Mouse (Mus musculus) forebrain, embryonic 11.5 days (tissue): ENCODE results near the gene Tbccd1. TPM values are rescaled to one million over a fixed set of nuclear protein-coding genes. Genes with fewer than 3 reads are reported as not detected.

Source experiments
- ATAC-seq: fragments of 200-750 bp; cut with Nextera tagmentation; replicated peaks from 2 replicates; pipeline ENCODE4 v1.8.0; 2017; ENCODE audit warnings: moderate TSS enrichment; ENCODE audit not compliant: low FRiP score
- DNase-seq: peaks from one replicate; pipeline ENCODE4 v3.0.0-alpha.2; 2017; ENCODE audit warnings: low spot score
- H3K27ac ChIP-seq: fragments of 300-500 bp; sonication (generic); 2 replicates; pipeline ENCODE4 v1.5.1; 2014; ENCODE audit warnings: low read depth, low read length
- H3K27me3 ChIP-seq: fragments of 300-500 bp; sonication (generic); 2 replicates; pipeline ENCODE4 v1.6.1; 2014; ENCODE audit warnings: mild to moderate bottlenecking, low read length, mixed read lengths; ENCODE audit not compliant: control insufficient read depth, insufficient read depth
- H3K36me3 ChIP-seq: fragments of 300-500 bp; sonication (generic); 2 replicates; pipeline ENCODE4 v1.6.1; 2014; ENCODE audit warnings: mild to moderate bottlenecking, low read length, moderate library complexity, mixed read lengths; ENCODE audit not compliant: control insufficient read depth, insufficient read depth
- H3K4me1 ChIP-seq: fragments of 300-500 bp; sonication (generic); replicated peaks from 2 replicates; pipeline ENCODE4 v1.6.1; 2014; ENCODE audit warnings: low read length, mixed read lengths; ENCODE audit not compliant: control insufficient read depth, insufficient read depth
- H3K4me2 ChIP-seq: fragments of 300-500 bp; sonication (generic); 2 replicates; pipeline ENCODE4 v1.6.1; 2014; ENCODE audit warnings: low read depth, mild to moderate bottlenecking, low read length, moderate library complexity, mixed read lengths; ENCODE audit not compliant: severe bottlenecking
- H3K4me3 ChIP-seq: fragments of 300-500 bp; sonication (generic); 2 replicates; pipeline ENCODE4 v1.5.1; 2014; ENCODE audit warnings: low read depth, low read length
- H3K9ac ChIP-seq: fragments of 300-500 bp; sonication (generic); 2 replicates; pipeline ENCODE4 v1.6.1; 2014; ENCODE audit warnings: low read length
- H3K9me3 ChIP-seq: fragments of 300-500 bp; sonication (generic); 2 replicates; pipeline ENCODE4 v1.6.1; 2016; ENCODE audit warnings: low read length, mixed read lengths; ENCODE audit not compliant: control insufficient read depth
- WGBS: fragments of 180-500 bp; shearing (Covaris S2); extraction: QIAGEN DNeasy Blood & Tissue Kit; methylation state at CpG from one replicate; pipeline ENCODE4 v1.1.7; 2014; 5-methylcytosine and 5-hydroxymethylcytosine counted together
- polyA plus RNA-seq: library from polyadenylated mRNA; unstranded; fragments of >200 nt; fragmentation: Nextera tagmentation; extraction: Ambion mirVana; gene quantifications from 2 replicates; pipeline ENCODE4 v1.2.1, GENCODE M21; 2014

The Tbccd1 gene
- polyA plus RNA-seq, 1 experiment from 2014 or later, result 37.0 TPM

- WGBS, result 90% methylated on average over 4 of the region's 4 CpGs
- Histone ChIP-seq H3K27ac (no peak overlapping the region), H3K4me3 (no peak overlapping the region), H3K27me3 (no peaks in the 10 kb centered on the region), H3K9me3 (no peaks in the 10 kb centered on the region), H3K4me1 (0 out of 2 replicates have a peak, but pooled peaks cover 2% of the 10 kb centered on the region), H3K9ac (no peak overlapping the region), H3K4me2 (no peak overlapping the region), H3K36me3 (no peaks in the 10 kb centered on the region)
- no peak for DNase-seq
- no peak for ATAC-seq
Measured at GRCm38 (mm10) chr16:22845481-22845880, 12.0 kb downstream of the Tbccd1 start.

DNA sequence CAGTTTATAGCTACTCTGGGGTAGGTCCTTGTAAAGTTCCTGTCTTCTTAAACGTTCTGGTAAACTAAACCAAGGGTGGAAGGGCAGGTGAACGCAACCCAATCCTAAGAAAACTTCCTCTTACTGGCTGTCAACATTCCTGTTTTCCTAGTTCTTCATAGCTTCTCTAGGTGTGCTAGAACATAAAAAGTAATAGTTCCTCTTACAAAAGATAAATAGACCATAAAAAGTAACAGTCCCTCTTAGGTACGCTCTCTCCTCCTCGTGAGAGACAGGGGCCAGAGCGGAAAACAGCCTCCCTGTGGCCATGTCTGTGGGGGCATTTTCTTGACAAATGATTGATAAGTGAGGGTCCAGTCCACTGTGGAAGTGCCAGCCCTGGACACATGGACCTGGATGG, 12.6 kb downstream of the Tbccd1 start:
- no peaks in the 10 kb centered on the region for H3K27me3 ChIP-seq
- H3K4me2 ChIP-seq, result peak overlapping the region; percentile 79; the same call in 1 of the 2 replicates
- no peak for DNase-seq
- H3K27ac ChIP-seq, result no peak overlapping the region
- H3K36me3 ChIP-seq, result no peaks in the 10 kb centered on the region
- no peak for ATAC-seq
- 0 out of 2 replicates have a peak, but pooled peaks cover 2% of the 10 kb centered on the region for H3K4me1 ChIP-seq
- H3K4me3 ChIP-seq, result peak overlapping the region; percentile 43; the same call in 1 of the 2 replicates
- no peaks in the 10 kb centered on the region for H3K9me3 ChIP-seq
- peak overlapping the region; percentile 70; the same call in 1 of the 2 replicates for H3K9ac ChIP-seq
- WGBS, result 78% methylated on average over 5 of the region's 5 CpGs

- Histone ChIP-seq H3K27ac (no peak overlapping the region), H3K4me2 (peak overlapping the region; percentile 79), H3K9ac (peak overlapping the region; percentile 70), H3K4me3 (peak overlapping the region; percentile 43), H3K9me3 (no peaks in the 10 kb centered on the region), H3K4me1 (0 out of 2 replicates have a peak, but pooled peaks cover 2% of the 10 kb centered on the region), H3K36me3 (no peaks in the 10 kb centered on the region), H3K27me3 (no peaks in the 10 kb centered on the region)
- ATAC-seq (peak; percentile 95), DNase-seq (peak; percentile 91)
- 9% methylated on average over 26 of the region's 26 CpGs for WGBS
Measured at GRCm38 (mm10) chr16:22844061-22844801, 13.2 kb downstream of the Tbccd1 start.

GRCm38 (mm10) chr16:22842871-22843270, 14.6 kb downstream of the Tbccd1 start:
- Histone ChIP-seq H3K4me3 (no peak overlapping the region), H3K36me3 (no peaks in the 10 kb centered on the region), H3K27ac (no peak overlapping the region), H3K4me1 (0 out of 2 replicates have a peak, but pooled peaks cover 2% of the 10 kb centered on the region), H3K9ac (no peak overlapping the region), H3K4me2 (no peak overlapping the region), H3K27me3 (no peaks in the 10 kb centered on the region), H3K9me3 (no peaks in the 10 kb centered on the region)
- WGBS, result 92% methylated on average over 5 of the region's 5 CpGs
- no peak for DNase-seq
- ATAC-seq, result no peak

DNA sequence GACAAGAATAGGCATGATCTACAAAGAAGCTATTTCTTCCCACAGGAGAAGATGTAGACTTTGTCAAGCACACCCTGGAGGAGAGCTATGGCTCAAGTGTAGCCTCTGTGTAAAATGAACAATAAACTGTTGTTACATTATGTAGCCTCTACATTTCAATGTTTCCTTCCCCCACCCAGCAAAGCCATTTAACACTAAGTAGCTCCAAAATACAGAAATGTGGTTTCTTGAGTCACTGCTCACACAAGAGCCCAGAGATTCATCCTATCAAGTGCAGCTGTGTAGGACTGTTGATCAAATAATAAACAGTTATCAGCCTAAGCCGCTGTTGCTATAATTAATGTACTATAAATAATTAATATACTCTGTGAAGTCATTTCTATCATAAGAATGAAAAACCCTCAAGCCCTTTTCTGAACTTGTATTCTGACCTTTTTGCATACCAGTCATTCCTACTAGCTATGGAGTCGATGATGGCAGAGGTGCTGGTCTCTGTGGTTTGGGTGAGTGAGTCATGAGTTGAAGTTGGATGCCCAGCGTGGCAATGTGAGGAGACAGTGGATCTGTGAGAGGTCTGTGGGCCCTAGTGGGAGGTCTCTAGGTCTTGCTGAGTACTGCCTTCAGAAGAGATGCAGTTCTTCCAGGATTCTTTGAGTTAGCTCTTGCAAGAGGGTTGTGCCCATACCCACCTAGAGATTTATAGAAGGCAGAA, 18.2 kb downstream of the Tbccd1 start:
- Histone ChIP-seq H3K4me1 (0 out of 2 replicates have a peak, but pooled peaks cover 2% of the 10 kb centered on the region), H3K9ac (no peak overlapping the region), H3K36me3 (no peaks in the 10 kb centered on the region), H3K27me3 (no peaks in the 10 kb centered on the region), H3K4me3 (no peak overlapping the region), H3K27ac (no peak overlapping the region), H3K4me2 (no peak overlapping the region), H3K9me3 (no peaks in the 10 kb centered on the region)
- DNase-seq (no peak), ATAC-seq (no peak)
- 87% methylated on average over 3 of the region's 3 CpGs for WGBS

DNA sequence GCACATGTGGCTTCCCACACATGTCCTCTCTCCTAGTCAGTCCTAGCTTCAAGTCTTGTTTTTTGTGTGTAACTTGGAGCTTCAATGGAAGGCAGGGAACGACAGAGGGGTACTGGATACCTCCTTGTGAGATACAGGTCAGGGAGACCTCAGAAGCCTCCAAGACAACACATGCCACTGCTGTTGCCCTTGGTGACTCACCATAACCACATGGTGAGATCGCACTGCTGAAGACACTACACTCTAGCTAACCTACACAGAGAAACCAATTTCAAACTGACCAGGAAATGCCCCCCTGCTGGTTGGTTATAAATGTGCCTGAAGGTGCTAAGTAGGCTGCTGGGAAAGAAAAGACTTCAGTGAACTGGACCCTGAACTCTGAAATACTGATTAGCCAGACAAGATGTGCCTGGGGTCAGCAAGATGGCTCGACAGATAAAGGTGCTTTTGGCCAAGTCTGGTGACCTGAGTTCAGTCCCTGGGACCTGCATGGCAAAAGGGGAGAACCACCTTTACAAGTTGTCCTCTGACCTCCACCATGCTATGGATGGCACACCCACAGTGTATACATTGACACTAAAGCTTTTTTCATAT, 24.4 kb downstream of the Tbccd1 start:
- Histone ChIP-seq H3K4me3 (no peak overlapping the region), H3K36me3 (no peaks in the 10 kb centered on the region), H3K27ac (no peak overlapping the region), H3K27me3 (no peaks in the 10 kb centered on the region), H3K9ac (no peak overlapping the region), H3K4me2 (no peak overlapping the region), H3K9me3 (no peaks in the 10 kb centered on the region), H3K4me1 (no peaks in the 10 kb centered on the region)
- ATAC-seq (no peak), DNase-seq (no peak)
- 92% methylated on average over 3 of the region's 3 CpGs for WGBS

GRCm38 (mm10) chr16:22820731-22821130, 36.7 kb downstream of the Tbccd1 start:
- DNase-seq, result no peak
- no peaks in the 10 kb centered on the region for H3K36me3 ChIP-seq
- no peaks in the 10 kb centered on the region for H3K9me3 ChIP-seq
- H3K4me2 ChIP-seq, result no peak overlapping the region
- no peaks in the 10 kb centered on the region for H3K27me3 ChIP-seq
- 63% methylated on average over 8 of the region's 8 CpGs for WGBS
- H3K9ac ChIP-seq, result no peak overlapping the region
- ATAC-seq, result no peak
- no peak overlapping the region for H3K4me3 ChIP-seq
- no peaks in the 10 kb centered on the region for H3K4me1 ChIP-seq
- H3K27ac ChIP-seq, result no peak overlapping the region

- ATAC-seq (no peak), DNase-seq (no peak)
- 67% methylated on average over 2 of the region's 2 CpGs for WGBS
- H3K4me1 ChIP-seq, result no peaks in the 10 kb centered on the region
- no peak within 1 kb of the TSS for H3K27ac ChIP-seq
- H3K4me2 ChIP-seq, result no peak within 1 kb of the TSS
- no peak within 1 kb of the TSS for H3K4me3 ChIP-seq
- H3K27me3 ChIP-seq, result no peaks in the 10 kb centered on the region
- H3K36me3 ChIP-seq, result no peaks in the 10 kb centered on the region
- no peak within 1 kb of the TSS for H3K9ac ChIP-seq
- no peaks in the 10 kb centered on the region for H3K9me3 ChIP-seq
Measured at GRCm38 (mm10) chr16:22811477-22811876, 46.0 kb downstream of the Tbccd1 start, which contains the start of gene Crygs. Gene Crygs, minus strand, starts transcription at chr16:22811577.
